Mouse (Mus musculus) urinary bladder, postnatal 14 days (tissue): ENCODE results near the gene Iqce.

Source experiments
- DNase-seq: peaks from one replicate; pipeline ENCODE4 v3.0.0; 2021; ENCODE audit warnings: low spot score

The Iqce gene

DNA sequence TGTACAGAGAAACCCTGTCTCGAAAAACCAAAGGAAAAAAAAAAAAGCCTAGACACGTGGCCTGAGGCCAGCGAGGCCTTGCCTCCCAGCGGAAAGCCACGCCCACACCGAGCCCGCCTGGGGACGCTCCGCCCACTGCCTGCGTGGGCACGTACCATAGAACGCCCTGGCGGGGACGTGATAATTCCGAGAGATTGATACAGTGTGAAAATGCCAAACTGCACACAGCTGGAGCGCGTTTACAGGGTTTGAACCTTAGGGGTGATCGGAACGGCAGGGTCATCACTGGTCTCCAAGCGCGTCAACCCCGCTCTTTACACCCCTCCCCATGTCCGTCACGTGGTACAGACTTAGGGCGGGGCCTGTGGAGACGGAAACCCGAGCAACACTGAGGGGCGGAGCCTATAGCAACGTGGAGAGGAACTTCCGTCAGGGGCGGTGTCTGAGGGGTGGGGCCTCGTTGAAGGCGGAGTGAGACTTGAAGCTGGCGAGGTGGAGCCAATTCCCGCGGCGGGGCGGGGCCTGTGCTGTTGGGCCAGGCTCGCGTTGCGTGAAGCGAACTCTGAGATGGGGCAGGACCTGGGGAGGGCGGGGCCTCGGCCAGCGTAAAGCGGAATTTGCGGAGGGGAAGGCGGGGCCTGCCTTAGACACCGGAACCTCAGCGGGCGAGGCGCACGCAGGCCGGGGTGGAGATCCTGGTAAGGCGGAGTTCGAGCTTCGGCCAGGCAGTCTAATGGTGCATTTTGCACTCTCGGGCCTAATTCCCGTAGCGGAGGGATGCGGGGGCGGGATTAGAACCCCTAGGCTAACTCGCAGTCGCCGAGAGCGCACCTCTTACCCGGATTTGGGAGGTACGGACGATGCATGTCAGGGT is 2.4 kb upstream of the Iqce start, which contains the start of gene Brat1:
Brat1 (plus strand) TSS at position 634 of the 874 bp plus-strand sequence.
- DNase-seq: peak; percentile 100

DNA sequence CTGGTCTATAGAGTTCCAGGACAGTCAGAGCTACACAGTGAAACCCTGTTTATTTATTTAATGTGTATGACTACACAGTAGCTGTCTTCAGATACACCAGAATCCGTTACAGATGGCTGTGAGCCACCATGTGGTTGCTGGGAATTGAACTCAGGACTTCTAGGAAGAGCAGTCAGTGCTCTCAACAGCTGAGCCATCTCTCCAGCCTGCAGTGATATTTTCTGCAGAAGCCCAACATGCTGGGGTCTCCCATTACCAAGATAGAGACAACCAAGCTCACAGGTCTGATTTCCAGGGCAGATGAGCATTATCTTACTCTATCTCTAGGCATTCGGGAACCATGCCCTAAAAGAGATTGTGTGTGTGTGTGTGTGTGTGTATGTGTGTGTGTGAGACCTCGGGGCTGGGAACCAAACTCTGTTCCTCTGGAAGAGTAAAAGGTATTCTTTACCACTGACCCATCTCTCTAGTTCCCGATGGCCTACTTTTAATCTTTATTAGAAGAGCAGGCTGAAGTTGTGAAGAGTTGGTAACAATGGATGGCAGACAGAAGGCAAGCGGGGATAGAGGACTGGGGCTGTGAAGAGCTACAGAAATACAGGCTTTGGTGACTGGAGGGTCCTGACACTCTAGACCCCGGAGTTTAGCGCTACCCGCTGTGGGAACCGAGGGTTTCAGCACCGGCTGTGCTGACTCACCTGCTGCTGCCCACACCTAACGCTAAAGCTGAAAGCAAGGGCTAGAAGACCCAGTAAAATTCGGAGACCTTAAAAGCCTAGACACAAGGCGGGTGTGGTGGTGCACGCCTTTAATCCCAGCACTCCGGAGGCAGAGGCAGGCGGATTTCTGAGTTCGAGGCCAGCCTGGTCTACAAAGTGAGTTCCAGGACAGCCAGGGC is 1.6 kb upstream of the Iqce start:
- DNase-seq: no peak

- no peak for DNase-seq
These were observed 519 bp upstream of the Iqce start for GRCm38 (mm10) chr5:140702618-140703175.

GRCm38 (mm10) chr5:140701661-140702060 is 517 bp downstream of the Iqce start:
- no peak for DNase-seq

GRCm38 (mm10) chr5:140699776-140700175 is 2.4 kb downstream of the Iqce start:
- no peak for DNase-seq

- DNase-seq: no peak
These were observed 6.2 kb downstream of the Iqce start for GRCm38 (mm10) chr5:140695987-140696386.

DNA sequence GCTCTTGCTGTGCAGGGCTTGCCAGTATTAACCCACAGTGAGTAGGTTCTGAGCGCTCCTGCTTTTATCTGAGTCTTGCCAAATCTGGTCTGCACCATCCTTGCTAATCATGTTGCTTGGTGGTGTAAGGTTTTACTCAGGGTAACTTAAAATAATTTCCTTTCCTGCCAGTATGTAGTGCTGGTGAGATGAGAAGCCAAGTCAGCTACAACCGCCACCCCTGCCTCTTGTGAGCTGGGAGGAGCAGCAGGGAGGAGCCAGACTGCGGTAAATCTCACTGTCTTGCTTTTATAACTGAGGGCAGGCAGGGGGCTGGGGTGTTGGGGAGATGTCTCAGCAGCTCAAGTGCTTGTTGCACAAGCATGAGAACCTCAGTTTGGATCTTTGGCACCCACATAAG is 13.7 kb downstream of the Iqce start:
- no peak for DNase-seq

- peak; percentile 50 for DNase-seq
These were observed 17.6 kb downstream of the Iqce start for GRCm38 (mm10) chr5:140684343-140685148.

- peak; percentile 55 for DNase-seq
These were observed 20.1 kb downstream of the Iqce start for GRCm38 (mm10) chr5:140682113-140682512.

GRCm38 (mm10) chr5:140680950-140681349 is 21.2 kb downstream of the Iqce start:
- DNase-seq: no peak

- no peak for DNase-seq
These were observed 22.1 kb downstream of the Iqce start for GRCm38 (mm10) chr5:140680051-140680450.

- no peak for DNase-seq
These were observed 25.0 kb downstream of the Iqce start for GRCm38 (mm10) chr5:140677137-140677536.

DNA sequence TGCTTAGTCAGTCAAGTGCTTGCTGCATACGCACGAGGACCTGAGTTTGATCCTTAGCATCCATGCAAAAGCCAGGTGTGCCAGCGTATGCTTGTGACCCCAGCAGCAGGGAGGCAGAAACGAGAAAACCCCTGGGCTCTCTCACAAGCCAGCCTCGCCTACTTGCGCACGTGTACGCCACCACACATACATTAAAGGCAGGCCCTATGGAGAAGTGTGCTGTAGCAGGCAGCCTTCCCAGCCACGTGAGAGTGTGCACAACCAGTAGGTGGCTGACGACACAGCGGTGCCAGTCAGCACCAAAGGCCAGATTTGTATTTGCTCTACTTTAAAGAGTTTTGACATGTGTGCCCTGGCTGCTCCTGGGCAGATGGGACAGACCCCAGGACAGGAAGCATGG is 26.5 kb downstream of the Iqce start:
- DNase-seq: no peak

DNA sequence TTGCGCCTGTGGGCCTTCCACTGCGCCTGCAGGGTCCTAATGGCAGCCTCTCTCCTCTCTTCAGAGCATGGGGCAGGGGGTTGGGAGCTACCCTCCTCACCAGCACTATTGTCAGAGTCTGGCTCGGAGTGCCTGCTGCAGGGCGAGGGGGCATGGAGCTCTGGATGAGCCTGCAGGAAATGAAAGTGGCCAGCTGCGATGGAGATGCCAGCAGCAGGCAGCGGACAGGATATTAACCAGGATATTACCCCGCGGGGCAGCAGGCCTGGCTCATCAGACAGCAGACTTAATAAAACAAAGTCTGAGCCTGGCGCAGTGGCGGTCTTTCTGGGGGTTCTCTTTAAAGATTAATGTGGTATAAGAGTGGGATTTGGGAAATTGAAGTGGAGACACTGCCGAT is 27.1 kb downstream of the Iqce start:
- DNase-seq: no peak

DNA sequence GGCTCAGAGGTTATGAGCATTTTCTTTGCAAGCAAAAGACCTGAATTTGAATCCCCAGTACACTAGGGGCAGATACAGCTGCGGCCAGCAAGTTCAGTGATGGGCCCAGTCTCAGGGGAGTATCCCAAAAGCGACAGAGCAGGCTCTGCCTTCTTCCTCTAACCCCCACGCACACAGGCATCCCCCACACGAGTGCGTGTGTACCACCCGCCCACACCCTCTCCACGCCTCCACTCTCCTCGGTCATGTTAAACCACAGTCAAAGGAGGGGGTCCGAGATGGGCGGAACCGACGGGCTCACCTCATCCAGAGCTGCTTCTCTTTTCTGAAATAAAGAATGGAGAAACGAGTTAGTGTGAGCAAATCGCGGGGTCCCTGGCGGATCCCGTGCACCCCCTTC is 28.1 kb downstream of the Iqce start:
- DNase-seq: no peak

DNA sequence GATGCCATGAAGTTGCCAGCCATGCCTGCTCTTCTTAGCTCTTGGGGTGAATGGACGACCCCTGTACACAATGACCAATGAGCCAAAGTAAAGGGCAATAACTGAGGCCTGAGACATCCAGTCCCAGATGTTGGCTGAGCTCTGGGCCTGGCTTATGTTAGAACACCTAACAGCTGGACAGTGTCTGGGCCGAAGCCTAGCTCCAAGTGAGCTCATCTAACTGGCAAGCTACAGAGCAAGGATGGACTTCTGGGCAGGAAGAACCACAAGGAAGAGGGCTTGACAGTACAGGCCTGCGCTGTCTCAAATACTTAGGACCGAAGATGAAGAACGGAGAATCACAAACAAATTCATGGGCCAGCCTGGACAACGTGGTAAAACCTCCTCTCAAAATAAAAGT is 29.6 kb downstream of the Iqce start:
- DNase-seq: peak; percentile 51

DNA sequence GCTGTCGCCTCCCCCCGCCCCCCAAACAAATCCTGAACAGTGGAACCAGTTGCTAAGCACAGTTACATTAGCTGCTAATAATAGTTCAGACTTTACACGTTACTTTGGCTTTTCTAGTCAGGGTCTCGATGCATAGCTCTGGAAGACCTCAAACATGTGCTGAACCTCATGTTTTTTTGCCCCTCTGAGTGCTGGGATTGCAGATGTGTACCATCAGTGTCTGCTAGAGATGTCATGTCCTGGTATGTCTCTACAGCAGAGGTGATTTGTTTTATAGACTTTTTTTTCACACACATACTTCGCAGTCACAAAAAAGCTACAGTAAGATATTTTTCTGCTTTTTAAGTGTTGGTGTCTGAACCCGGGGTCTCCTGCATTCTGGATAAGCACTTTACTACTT is 30.1 kb downstream of the Iqce start:
- no peak for DNase-seq

- DNase-seq: peak; percentile 83
These were observed 38.5 kb downstream of the Iqce start for GRCm38 (mm10) chr5:140663621-140664180.

DNA sequence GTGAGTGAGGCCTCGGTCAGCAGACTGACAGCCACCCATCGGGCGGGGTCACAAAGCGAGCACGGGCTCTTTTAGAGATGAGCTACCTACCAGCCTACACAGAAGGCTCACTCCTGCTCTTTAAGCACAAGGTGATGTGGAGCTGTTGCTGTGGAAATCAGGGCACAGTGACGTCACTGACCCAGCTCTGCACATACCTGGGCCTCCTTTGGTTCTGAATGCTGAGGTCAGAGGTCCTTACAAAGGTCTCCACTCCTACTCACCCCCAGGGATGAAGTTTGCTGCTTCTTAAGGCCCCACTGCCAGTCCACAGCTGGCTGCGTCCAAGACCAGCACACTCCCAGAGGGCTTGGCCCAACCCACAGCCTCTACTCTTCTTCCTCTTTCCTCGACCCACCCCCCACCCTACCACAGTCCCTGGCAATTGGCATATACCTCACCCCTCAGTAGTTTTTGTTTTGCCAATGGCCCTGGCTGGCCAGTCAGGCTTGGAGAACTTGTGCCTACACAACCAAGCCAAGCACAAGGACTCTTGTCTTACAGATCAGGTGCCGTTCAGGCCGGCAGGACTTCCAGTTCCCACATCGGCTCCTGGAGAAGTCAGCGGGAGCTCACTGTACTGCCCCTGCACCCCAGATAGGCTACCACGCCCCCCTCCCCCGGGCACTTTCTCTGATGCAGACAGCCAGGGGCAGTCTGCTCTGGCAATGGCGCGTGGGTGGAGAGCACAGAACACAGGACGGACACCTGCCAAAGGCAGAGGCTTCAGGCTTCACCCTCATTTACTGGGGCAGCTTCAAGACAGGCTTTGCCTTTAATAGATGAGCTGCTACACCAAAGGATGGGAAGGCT is 39.2 kb downstream of the Iqce start:
- peak; percentile 59 for DNase-seq

GRCm38 (mm10) chr5:140661875-140662643 is 40.1 kb downstream of the Iqce start:
- no peak for DNase-seq
